Mouse (Mus musculus) spleen, postnatal 36 days (tissue): ENCODE data around the gene Pigm.

Source experiments
- DNase-seq, 2 experiments: peaks; one replicate each; pipeline ENCODE4 v3.0.0; 2022; ENCODE audit warnings: low spot score in 2 of 2, mixed read lengths in 1 of 2

Gene Pigm

GRCm38 (mm10) chr1:172352001-172352400 lies 24.3 kb upstream of the Pigm start:
- no peak for DNase-seq

GRCm38 (mm10) chr1:172352453-172352852 lies 23.9 kb upstream of the Pigm start:
- DNase-seq, result no peak

GRCm38 (mm10) chr1:172355336-172355735 lies 21.0 kb upstream of the Pigm start:
- no peak for DNase-seq

GRCm38 (mm10) chr1:172357550-172357949 lies 18.8 kb upstream of the Pigm start:
- peak; percentile 34 to 45 for DNase-seq

GRCm38 (mm10) chr1:172358341-172358740 lies 18.0 kb upstream of the Pigm start:
- DNase-seq, result no peak

- peak in 1 of 2 experiments; percentile 25 for DNase-seq
Observed at GRCm38 (mm10) chr1:172364684-172365083, 11.7 kb upstream of the Pigm start.

- DNase-seq, result peak; percentile 61 to 65
Observed at GRCm38 (mm10) chr1:172368768-172369418, 7.5 kb upstream of the Pigm start.

GRCm38 (mm10) chr1:172376758-172377458 lies 562 bp downstream of the Pigm start:
- DNase-seq, result no peak

GRCm38 (mm10) chr1:172380066-172380465 lies 3.7 kb downstream of the Pigm start:
- DNase-seq, result no peak

- DNase-seq, result no peak
Observed at GRCm38 (mm10) chr1:172382090-172382489, 5.7 kb downstream of the Pigm start.

GRCm38 (mm10) chr1:172387246-172387645 lies 10.9 kb downstream of the Pigm start:
- DNase-seq, result no peak

GRCm38 (mm10) chr1:172390769-172391168 lies 14.4 kb downstream of the Pigm start:
- peak; percentile 45 to 55 for DNase-seq

- no peak for DNase-seq
Observed at GRCm38 (mm10) chr1:172391807-172392581, 15.6 kb downstream of the Pigm start.

GRCm38 (mm10) chr1:172392643-172393170 lies 16.4 kb downstream of the Pigm start:
- DNase-seq, result no peak

- no peak for DNase-seq
Observed at GRCm38 (mm10) chr1:172393739-172394138, 17.4 kb downstream of the Pigm start.

GRCm38 (mm10) chr1:172396996-172397752 lies 20.8 kb downstream of the Pigm start:
- DNase-seq, result no peak

- DNase-seq, result no peak
Observed at GRCm38 (mm10) chr1:172406077-172406706, 29.8 kb downstream of the Pigm start.

GRCm38 (mm10) chr1:172408996-172409395 lies 32.6 kb downstream of the Pigm start:
- DNase-seq, result no peak

GRCm38 (mm10) chr1:172409431-172409830 lies 33.1 kb downstream of the Pigm start:
- DNase-seq, result no peak

GRCm38 (mm10) chr1:172410806-172411205 lies 34.5 kb downstream of the Pigm start:
- peak; percentile 56 to 71 for DNase-seq

- DNase-seq, result peak; percentile 47 to 50
Observed at GRCm38 (mm10) chr1:172412204-172412603, 35.9 kb downstream of the Pigm start.
